Mouse (Mus musculus) splenic B cell, adult 2 months (primary cell): ENCODE results near the gene Frmd5.
"Not testable (repeated sequence)": the region's sequence is repeated elsewhere in the genome, so short reads cannot be mapped to it uniquely, and the experiment has no call there.

Experiments
- DNase-seq: peaks from one replicate; pipeline ENCODE4 v3.0.0-alpha.2; 2011; ENCODE audit warnings: low read depth, low spot score
- H3K27me3 ChIP-seq: 2 replicates; pipeline ENCODE4 v1.6.1; 2012; ENCODE audit warnings: mild to moderate bottlenecking, low read length, moderate library complexity, mixed read lengths; ENCODE audit not compliant: control insufficient read depth, poor library complexity, insufficient read depth, severe bottlenecking
- H3K36me3 ChIP-seq: 2 replicates; pipeline ENCODE4 v1.6.1; 2012; ENCODE audit warnings: mild to moderate bottlenecking, low read length, moderate library complexity, mixed read lengths; ENCODE audit not compliant: control insufficient read depth, poor library complexity, insufficient read depth, severe bottlenecking

Gene Frmd5

DNA sequence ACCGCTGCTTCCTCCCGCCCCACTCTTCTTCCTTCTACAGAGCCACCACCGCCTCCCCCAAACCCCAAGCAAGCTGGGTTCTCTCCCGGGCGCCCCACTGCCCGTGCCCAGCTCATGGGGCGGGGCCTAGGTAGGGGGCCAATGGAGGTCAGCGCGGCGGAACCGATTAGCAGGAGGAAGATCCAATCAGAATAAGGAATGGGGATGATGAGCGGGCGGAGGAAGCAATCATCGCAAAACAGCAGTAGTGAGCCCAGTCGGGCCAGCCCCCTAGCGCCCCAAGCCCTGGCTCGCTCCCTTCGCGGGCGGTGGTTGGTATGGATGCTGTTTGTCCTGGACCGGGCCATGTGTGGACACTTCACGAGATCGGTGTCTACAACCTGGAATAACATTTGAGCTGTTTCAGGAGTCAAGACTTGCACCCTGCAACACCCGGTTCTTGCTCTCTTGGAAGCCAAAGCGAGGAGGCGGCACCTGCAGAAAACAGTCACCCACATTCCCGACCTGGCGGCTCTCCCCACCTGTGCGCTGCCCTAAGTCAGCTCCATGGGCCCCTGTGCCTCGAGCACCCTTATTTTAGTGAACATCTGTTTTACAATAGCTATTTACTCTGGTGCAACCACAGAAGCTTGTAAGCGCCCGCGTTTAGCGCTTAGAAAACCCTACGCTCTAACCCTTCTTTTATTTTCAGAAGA is at the start of gene Frmd5:
Gene Frmd5 (minus strand): TSS at position 129 of the 695 bp plus-strand sequence.
- peak; percentile 72 for DNase-seq
- Histone ChIP-seq H3K27me3 (no peaks in the 10 kb centered on the region; the same call in 1 of the 2 replicates), H3K36me3 (no peaks in the 10 kb centered on the region)

- DNase-seq, result no peak
These were observed 47.1 kb upstream of the Frmd5 start for GRCm38 (mm10) chr2:121853974-121854373.

GRCm38 (mm10) chr2:121852045-121852444 is 45.2 kb upstream of the Frmd5 start:
- Histone ChIP-seq H3K36me3 (no peaks in the 10 kb centered on the region), H3K27me3 (no peaks in the 10 kb centered on the region)
- no peak for DNase-seq

More at GRCm38 (mm10) chr2:121853974-121854373, 47.1 kb upstream of the Frmd5 start:
- Histone ChIP-seq H3K36me3 (no peaks in the 10 kb centered on the region), H3K27me3 (no peaks in the 10 kb centered on the region)

GRCm38 (mm10) chr2:121846050-121846449 is 39.2 kb upstream of the Frmd5 start:
- Histone ChIP-seq H3K27me3 (no peaks in the 10 kb centered on the region), H3K36me3 (no peaks in the 10 kb centered on the region)
- DNase-seq, result no peak

DNA sequence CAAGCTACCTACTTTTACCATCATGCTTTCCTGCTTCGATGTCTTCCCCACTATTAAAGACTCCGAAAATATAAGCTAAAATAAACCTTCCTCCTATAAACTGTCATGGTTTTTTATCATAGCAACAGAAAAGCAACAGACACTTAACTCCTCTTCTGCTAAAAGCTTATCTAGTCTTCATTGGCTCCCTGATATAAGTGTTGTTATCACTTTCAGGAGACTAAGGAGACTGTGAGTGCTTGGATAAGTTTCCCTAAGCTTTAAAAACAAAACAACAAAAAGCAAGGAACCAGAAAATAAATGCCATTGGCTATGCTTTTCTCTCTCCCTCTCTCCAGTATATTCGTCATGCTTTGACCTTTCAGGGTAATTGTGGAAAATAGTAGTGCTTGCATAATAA is 35.4 kb upstream of the Frmd5 start:
- H3K36me3 ChIP-seq, result no peaks in the 10 kb centered on the region
- no peaks in the 10 kb centered on the region; the same call in 1 of the 2 replicates for H3K27me3 ChIP-seq
- DNase-seq, result no peak

DNA sequence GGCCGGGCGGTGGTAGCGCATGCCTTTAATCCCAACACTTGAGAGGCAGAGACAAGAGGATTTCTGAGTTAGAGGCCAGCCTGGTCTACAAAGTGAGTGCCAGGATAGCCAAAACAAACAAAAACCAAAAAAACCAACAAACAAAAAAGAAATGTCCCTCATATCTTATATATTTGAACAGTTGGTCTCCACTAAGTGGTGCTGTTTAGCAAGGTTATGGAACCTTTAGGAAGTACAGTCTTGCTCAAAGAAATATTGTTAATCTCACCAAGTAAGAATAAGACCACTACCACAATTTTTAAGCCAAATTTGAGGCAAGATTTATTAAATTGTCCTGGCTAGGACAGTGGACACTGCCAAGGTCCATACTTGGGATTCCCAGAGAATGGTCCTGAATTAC is 34.6 kb upstream of the Frmd5 start:
- DNase-seq, result no peak
- no peaks in the 10 kb centered on the region for H3K36me3 ChIP-seq
- H3K27me3 ChIP-seq, result no peaks in the 10 kb centered on the region; the same call in 1 of the 2 replicates

DNA sequence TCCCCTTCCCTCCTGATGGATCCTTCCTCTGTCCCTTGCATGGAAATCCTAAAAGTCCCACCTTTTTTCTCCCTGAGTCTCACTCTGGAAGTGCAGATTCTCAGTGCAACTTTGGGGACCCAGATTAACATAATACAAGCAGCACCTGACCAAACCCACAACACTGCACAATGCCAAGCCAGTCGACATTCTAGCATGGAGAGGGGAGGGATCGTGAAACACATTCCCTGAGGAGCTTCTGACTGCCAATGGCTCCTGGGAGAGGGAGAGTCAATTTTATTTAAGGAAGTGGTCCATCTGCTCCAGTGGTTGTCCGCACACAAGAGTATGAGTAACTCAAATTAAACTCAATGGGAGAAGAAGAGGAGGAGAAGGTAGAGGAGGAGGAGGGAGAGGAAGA is 28.0 kb upstream of the Frmd5 start:
- no peak for DNase-seq
- H3K27me3 ChIP-seq, result no peaks in the 10 kb centered on the region
- no peaks in the 10 kb centered on the region for H3K36me3 ChIP-seq

DNA sequence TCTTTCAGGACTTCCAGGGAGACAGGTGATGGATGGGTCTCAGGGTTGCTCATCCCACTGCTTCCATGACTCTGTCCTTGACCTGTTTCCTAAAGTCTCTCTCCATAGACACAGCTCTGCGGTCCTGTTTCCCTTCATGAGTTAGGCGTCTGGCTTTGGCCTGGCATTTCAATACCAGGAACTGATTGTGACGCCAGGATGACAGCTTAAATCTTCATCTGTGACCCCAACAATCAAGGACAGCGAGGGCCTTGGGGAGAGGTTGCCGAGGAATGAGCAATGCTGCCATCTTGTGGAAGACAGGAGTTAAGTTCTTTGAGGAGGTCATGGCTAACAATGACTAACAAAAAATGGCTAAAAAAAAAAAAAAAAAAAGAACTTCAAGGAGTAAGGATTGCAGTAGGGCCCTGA is 25.6 kb upstream of the Frmd5 start:
- peak; percentile 59 for DNase-seq
- no peaks in the 10 kb centered on the region for H3K36me3 ChIP-seq
- H3K27me3 ChIP-seq, result no peaks in the 10 kb centered on the region

DNA sequence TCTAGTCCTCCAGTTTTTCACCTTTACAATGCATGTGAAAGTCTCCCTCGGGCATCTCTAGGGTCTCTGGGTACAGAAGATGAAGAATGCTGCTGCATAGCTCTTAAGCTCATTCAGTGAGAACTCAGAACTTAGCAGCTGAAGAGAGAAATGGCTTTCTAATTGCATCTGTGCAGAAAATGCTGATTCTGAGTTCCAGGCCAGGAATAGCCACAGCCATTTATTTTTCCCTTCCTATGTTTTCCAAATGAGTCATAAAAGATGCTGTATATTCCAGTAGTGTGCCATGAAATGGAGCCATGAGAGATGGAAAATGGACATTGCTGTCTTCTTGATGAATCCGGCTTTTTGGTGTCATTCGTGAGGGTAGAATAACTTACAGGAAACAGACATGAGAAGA is 21.5 kb upstream of the Frmd5 start:
- Histone ChIP-seq H3K36me3 (no peaks in the 10 kb centered on the region), H3K27me3 (no peaks in the 10 kb centered on the region)
- DNase-seq, result no peak

- Histone ChIP-seq H3K36me3 (no peaks in the 10 kb centered on the region), H3K27me3 (no peaks in the 10 kb centered on the region)
- DNase-seq, result no peak
These were observed 19.3 kb upstream of the Frmd5 start for GRCm38 (mm10) chr2:121826189-121826588.

GRCm38 (mm10) chr2:121824653-121825052 is 17.8 kb upstream of the Frmd5 start:
- H3K27me3 ChIP-seq, result no peaks in the 10 kb centered on the region
- no peaks in the 10 kb centered on the region for H3K36me3 ChIP-seq
- DNase-seq, result no peak

DNA sequence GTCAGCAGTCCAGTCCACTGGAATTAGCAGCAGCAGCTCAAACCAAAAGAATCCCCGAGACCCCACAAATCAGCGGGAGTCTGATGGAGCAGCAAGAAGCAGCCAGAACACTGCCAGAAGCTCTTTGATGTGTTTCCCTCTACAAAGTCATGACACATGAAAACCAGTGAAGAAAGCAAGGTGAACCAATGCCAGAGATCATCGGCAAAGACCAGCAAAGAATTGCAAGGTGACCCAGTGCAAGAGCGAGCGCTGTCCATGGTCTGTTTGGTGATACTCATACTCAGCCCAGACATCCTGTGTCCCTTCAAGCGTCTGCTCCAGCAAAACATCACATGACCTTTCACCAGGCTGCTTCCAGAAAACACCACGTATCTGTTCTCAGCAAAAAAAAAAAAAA is 14.9 kb upstream of the Frmd5 start:
- H3K36me3 ChIP-seq, result no peaks in the 10 kb centered on the region
- no peak for DNase-seq
- no peaks in the 10 kb centered on the region for H3K27me3 ChIP-seq

- not testable (repeated sequence) for H3K27me3 ChIP-seq, DNase-seq, H3K36me3 ChIP-seq
These were observed 4.0 kb upstream of the Frmd5 start for GRCm38 (mm10) chr2:121810876-121811275.

DNA sequence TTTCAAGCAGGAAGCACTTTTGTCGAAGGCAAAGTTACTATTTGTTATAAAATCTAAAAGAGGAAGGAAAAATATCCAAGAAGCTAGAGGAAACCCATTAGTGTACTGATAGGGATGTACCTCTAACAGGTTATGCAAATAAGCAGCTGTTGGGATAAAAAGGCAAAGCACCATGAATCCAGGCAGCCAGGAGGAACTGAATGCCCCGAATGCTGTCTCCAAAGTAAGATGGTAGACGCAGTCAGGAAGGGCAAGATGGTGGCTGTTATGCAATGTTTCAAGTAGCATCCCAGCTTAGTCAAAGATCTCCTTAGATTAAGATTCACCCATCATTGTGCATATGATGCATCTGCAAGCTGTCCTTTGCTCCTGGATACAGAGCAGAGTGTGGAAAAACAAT is 2.2 kb upstream of the Frmd5 start:
- Histone ChIP-seq H3K27me3 (no peaks in the 10 kb centered on the region; the same call in 1 of the 2 replicates), H3K36me3 (no peaks in the 10 kb centered on the region)
- no peak for DNase-seq

DNA sequence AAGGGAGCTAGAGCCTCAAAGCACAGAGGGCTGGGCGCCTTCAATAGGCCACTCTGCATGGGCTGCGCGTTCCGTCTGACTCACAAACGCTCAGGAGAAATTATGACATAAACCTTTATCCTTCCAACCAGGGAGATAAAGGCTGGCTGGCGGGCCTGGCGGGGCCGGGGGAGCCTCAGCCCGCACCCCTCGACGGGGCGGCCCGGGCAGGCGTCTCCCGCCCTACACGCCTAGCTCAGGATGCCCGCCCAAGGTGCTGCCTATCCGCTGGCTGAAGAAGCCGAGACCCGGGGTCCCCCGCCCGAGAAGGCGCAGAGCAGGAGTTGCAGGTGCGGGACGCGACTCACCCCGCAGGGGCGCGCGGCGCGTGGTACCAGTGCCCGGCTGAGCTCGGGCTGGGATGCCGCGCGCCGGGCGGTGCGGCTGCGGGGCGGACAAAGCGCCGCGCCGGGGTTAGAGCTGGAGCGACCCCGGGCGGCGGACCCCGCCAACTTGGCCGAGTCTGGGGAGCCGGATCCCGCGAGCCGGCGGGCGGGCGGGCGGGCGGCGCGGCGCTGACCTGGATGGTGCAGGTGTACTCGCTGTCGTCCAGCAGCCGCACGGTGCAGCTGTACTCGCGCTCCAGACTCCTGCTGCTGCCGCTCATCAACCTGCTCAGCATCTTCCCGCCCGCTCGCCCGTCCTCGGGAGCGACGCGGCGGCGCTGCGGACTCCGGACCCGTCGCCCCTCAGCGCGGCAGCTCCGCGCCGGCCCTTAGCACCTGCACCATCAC is 530 bp downstream of the Frmd5 start:
- no peak for DNase-seq
- Histone ChIP-seq H3K36me3 (no peaks in the 10 kb centered on the region), H3K27me3 (no peaks in the 10 kb centered on the region; the same call in 1 of the 2 replicates)
